Mouse (Mus musculus): Measurements from ENCODE around the gene Glb1l. TPM values are rescaled to one million over a fixed set of nuclear protein-coding genes. Genes with fewer than 3 reads are reported as not detected.
"Not testable (repeated sequence)": the region's sequence is repeated elsewhere in the genome, so short reads cannot be mapped to it uniquely, and the experiment has no call there.

Glb1l gene
- polyA plus RNA-seq, 1 experiment, result 15.4 TPM

DNA sequence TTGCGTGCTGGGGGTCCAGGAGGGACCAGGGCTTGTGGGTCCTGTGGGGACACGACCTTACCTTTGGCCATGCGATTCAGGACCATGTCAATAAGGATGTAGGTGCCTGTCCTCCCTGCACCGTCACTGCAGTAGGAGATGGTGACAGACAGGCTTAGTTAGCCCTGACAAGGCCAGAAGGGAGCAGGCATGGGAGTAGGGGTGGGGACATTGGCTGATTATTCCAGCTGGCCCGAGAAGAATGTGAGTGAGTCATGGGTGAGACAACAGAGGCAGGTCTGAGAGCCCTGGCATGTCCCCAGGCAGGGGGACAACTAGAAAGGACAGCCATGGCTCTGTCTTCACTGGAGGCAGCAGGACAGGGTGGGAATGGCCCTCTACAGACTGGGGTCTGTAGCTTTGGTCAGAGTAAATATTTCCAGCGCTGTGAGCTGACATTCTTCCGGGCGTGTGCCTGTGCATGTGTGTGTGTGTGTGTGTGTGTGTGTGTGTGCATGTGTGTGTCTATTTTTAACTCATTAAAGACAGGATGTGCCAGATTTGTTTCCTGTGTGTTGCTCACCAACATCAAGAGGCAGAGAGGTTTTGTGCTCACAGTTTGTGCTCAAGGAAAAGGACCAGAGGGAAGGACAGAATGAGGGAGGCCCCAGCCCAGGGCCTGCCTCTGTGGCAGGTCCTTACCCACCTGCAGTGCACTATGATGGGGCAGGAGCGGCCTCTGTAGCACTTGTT is 37.6 kb upstream of the Glb1l start:
- H3K4me3 ChIP-seq (replicated peaks; ENCODE audit: extremely low read depth, low read depth, low read length), result no peak overlapping the region
- 38% methylated on average over 9 of the region's 9 CpGs for WGBS
- TF ChIP-seq CTCF (IDR thresholded peaks at IDR 0.05; ENCODE audit: insufficient read depth, low read length), result no peak
- no peak for TF ChIP-seq POLR2A (IDR thresholded peaks at IDR 0.05; ENCODE audit: borderline replicate concordance, extremely low read depth, low read depth, low read length)
- peak; percentile 37 for DNase-seq
- H3K4me1 ChIP-seq (ENCODE audit: control insufficient read depth, insufficient read depth, low read length), result peaks cover 10% of the 10 kb centered on the region; the same call in 1 of the 2 replicates

DNA sequence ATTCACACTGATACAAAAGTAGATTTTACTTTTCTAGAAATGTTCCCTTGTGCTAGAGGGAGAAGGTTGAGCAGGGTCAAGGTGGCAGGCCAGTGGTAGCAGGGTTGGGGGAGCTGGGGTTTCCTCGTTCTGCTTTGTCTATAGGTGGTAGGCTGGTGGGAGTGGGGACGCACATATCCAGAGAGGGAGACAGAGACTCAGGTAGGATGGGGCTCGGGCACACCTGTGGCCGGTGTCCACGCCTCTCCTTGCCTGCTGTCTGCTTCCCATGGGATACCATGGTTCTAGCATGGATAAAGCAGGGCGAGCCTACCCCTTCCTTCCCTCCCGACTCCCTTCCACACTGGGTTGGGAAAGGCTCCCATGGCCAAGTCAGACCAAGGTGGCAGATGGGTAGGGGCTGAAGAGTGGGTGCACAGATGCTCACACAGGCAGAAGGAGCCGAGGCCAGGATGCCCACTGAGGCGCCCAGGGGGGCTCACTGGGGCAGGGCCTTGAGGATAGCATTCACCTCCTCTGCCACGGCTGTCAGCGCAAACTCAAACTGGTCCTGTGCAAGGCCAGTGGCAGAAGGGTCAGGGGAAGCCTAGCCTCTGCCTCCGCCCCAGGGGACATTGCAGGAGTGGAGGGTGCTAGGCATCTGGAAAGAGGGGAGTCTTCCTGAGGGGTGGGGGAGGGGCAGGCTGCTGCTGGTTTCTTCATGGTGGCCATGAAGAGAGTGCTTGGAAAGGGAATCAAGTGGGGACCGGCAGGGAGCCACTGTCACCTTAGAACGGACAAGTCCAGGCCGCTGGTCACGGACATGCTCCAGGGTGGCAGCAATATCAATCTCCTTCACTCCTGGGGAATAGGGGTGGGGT is 36.7 kb upstream of the Glb1l start:
- DNase-seq, result no peak
- WGBS, result 83% methylated on average over 16 of the region's 16 CpGs
- Histone ChIP-seq H3K4me1 (ENCODE audit: control insufficient read depth, insufficient read depth, low read length) (peaks cover 10% of the 10 kb centered on the region; the same call in 1 of the 2 replicates), H3K4me3 (replicated peaks; ENCODE audit: extremely low read depth, low read depth, low read length) (no peak overlapping the region)
- TF ChIP-seq CTCF (IDR thresholded peaks at IDR 0.05; ENCODE audit: insufficient read depth, low read length), result no peak
- TF ChIP-seq POLR2A (IDR thresholded peaks at IDR 0.05; ENCODE audit: borderline replicate concordance, extremely low read depth, low read depth, low read length), result no peak

DNA sequence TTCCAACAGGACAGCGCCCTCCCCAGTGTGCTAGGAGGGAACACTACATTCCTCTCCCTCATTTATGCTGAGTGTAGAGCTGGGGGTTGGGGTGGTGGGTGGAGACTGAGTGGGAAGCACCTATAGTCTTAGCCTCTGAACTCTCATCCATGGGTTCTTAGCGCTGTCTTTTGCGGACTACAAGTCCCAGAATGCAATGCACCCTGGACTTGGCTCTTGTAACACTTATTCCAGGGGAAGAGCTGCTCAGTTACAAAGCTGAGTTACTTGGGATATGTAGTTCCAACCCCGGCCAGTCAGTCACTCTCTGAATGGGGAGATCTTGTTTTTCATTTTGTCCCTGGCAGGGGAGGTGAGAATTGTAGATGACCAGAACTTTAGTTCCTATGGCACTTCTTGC is 34.2 kb upstream of the Glb1l start:
- Histone ChIP-seq H3K4me1 (ENCODE audit: control insufficient read depth, insufficient read depth, low read length) (peaks cover 7% of the 10 kb centered on the region; the same call in 1 of the 2 replicates), H3K4me3 (replicated peaks; ENCODE audit: extremely low read depth, low read depth, low read length) (no peak overlapping the region)
- TF ChIP-seq POLR2A (IDR thresholded peaks at IDR 0.05; ENCODE audit: borderline replicate concordance, extremely low read depth, low read depth, low read length), result no peak
- no peak for TF ChIP-seq CTCF (IDR thresholded peaks at IDR 0.05; ENCODE audit: insufficient read depth, low read length)
- no peak for DNase-seq
- WGBS, result 35% methylated on average over 4 of the region's 4 CpGs

DNA sequence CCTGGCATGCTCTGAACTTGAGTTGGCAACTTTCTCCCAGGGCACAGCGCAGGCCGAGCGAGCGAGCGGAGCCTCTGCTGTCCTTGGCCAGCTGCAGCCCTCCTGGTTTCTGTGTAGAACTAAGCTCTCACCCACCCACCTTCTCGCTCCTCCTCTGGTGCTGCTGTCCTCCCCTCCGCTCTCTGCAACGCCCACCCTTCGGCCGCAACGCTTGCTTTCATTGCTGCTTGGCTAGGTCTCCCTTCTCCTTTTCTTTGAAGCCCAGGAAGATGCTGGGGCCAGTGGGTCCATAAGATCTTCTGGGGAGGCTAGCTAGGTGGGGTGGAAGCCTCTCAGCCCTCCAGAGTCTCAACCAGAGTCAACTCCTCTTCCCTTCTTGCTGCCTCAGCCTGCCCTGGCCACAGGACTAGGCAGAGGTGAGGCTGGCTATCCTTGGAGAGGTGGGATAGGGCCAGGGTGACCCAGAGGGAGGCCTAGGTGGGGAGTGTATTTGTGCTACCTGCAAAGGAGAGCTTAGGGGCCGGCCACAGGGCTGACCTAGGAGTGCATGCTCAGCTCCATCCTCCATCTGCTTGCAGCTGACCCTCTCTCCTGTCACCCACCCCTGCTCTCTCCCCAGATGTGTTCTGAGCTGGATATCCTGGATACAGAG is 33.7 kb upstream of the Glb1l start:
- DNase-seq, result no peak
- 93% methylated on average over 12 of the region's 12 CpGs for WGBS
- TF ChIP-seq POLR2A (IDR thresholded peaks at IDR 0.05; ENCODE audit: borderline replicate concordance, extremely low read depth, low read depth, low read length) (no peak), CTCF (IDR thresholded peaks at IDR 0.05; ENCODE audit: insufficient read depth, low read length) (no peak)

DNA sequence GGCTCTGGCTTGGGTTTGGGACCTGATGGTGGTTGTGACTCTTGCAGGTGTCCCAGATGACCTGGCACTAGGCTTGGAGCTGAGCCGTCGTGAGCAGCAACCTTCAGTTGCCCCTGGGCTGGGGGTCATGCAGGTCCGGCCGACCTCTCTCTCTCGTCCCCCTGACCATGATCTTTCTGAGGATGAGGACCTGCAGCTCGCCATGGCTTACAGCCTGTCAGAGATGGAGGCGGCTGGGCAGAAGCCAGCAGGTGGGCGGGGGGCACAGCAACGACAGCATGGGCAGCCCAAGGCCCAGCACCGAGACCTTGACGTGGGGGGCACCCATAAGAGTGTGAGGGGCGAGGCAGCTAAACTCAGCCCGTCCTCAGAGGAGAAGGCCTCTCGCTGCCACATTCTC is 32.8 kb upstream of the Glb1l start:
- DNase-seq, result no peak
- no peak for TF ChIP-seq POLR2A (IDR thresholded peaks at IDR 0.05; ENCODE audit: borderline replicate concordance, extremely low read depth, low read depth, low read length)
- TF ChIP-seq CTCF (IDR thresholded peaks at IDR 0.05; ENCODE audit: insufficient read depth, low read length), result no peak
- 91% methylated on average over 14 of the region's 14 CpGs for WGBS

More for the DNA sequence above, 33.7 kb upstream of the Glb1l start:
- Histone ChIP-seq H3K4me1 (ENCODE audit: control insufficient read depth, insufficient read depth, low read length) (peaks cover 7% of the 10 kb centered on the region; the same call in 1 of the 2 replicates), H3K4me3 (replicated peaks; ENCODE audit: extremely low read depth, low read depth, low read length) (no peak overlapping the region)

DNA sequence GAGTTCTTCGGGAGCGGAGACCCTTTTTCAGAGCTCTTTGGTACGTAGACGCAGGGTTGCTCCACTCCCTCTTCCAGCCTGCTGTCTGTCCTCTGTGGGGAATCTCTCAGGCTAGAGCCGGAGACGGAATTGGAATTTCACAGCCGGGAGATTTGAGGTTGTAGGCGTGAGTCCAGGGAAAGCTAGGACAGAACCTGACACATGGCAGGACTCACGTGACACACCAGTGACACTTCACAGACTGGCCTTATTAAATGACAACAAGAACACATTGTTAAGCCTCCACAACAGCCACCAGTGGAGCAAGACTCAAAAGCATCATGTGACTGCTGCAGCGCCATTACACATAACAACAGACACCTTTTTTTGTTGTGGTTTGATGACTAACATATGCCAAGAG is 29.0 kb upstream of the Glb1l start:
- no peak overlapping the region for H3K4me3 ChIP-seq (replicated peaks; ENCODE audit: extremely low read depth, low read depth, low read length)
- TF ChIP-seq CTCF (IDR thresholded peaks at IDR 0.05; ENCODE audit: insufficient read depth, low read length) (no peak), POLR2A (IDR thresholded peaks at IDR 0.05; ENCODE audit: borderline replicate concordance, extremely low read depth, low read depth, low read length) (no peak)
- 86% methylated on average over 10 of the region's 10 CpGs for WGBS
- no peak for DNase-seq
- peaks cover 3% of the 10 kb centered on the region; the same call in 1 of the 2 replicates for H3K4me1 ChIP-seq (ENCODE audit: control insufficient read depth, insufficient read depth, low read length)

More for the DNA sequence above, 32.8 kb upstream of the Glb1l start:
- H3K4me3 ChIP-seq (replicated peaks; ENCODE audit: extremely low read depth, low read depth, low read length), result no peak overlapping the region
- peaks cover 5% of the 10 kb centered on the region; the same call in 1 of the 2 replicates for H3K4me1 ChIP-seq (ENCODE audit: control insufficient read depth, insufficient read depth, low read length)

DNA sequence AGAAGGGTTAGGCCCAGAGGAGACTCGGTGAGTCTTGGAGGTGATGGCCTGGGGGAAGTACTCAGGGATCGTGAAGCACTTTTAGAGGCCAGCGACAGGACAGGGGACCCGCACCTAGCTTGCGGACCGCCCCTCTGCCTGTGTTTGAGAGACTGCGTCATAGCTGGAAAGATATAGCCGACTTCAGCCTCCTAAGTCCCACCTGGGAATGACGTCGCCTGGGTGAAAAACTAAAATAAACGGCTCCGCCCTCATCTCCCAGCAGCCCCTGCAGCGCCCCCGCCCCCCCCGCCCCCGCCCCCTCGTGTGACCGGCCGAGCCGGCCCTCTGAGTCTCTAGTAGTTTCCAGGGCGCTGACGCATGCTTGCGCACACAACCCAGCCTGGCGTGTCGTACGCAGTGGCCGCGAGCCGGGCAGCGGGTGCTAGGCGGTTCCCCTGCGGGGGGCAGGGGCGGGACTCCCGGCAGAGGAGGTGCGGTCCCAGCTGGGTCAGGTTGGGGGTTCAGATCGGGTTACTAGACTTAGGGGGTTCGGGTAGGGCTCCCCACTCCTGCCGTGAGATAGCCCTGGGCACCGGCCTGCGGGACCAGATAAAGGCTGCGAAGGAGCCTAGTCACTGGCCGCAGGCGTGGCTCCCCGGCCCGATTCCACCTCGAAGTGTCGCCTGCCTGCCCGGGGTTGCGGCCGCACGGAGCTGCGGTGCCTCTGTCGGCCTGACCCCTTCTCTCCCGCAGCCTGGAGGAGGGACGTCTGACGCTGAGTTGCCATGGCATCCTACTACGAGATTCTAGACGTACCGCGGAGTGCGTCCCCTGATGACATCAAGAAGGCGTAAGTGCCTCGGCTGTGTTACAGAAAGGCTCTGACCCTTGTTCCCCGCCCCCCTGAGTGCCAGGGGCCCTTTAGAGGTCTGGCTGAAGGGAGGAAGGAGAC is 25.8 kb upstream of the Glb1l start, which contains the start of gene Dnajb2:
Gene Dnajb2, plus strand, starts transcription at position 290 of the 934 bp plus-strand sequence.
- Histone ChIP-seq H3K4me1 (ENCODE audit: control insufficient read depth, insufficient read depth, low read length) (peaks cover 3% of the 10 kb centered on the region; the same call in 1 of the 2 replicates), H3K4me3 (replicated peaks; ENCODE audit: extremely low read depth, low read depth, low read length) (peak within 1 kb of the TSS; percentile 76)
- TF ChIP-seq POLR2A (IDR thresholded peaks at IDR 0.05; ENCODE audit: borderline replicate concordance, extremely low read depth, low read depth, low read length) (peak; percentile 86), CTCF (IDR thresholded peaks at IDR 0.05; ENCODE audit: insufficient read depth, low read length) (no peak)
- DNase-seq, result peak; percentile 88
- WGBS, result under 1% methylated on average over 64 of the region's 64 CpGs

DNA sequence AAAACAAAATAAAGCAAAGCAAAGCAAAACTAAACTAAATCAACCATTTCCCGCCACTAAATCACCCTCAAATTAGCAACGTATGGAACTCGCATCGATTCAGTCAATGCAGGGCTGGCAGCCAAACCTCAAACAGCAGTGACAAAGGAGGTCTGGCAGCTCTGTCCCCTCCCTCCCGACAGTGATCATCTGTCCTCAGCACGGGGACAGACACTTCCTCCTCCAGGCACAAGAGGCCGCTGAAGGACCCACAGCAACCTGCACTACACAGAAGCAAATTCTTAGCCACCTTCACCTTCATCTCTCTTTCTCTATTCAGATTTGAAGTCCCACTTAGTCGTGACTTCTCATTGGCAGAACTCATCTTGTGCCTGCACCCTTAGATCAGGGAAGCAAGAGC is 24.0 kb upstream of the Glb1l start:
- Histone ChIP-seq H3K4me3 (replicated peaks; ENCODE audit: extremely low read depth, low read depth, low read length) (no peak overlapping the region), H3K4me1 (ENCODE audit: control insufficient read depth, insufficient read depth, low read length) (peaks cover 3% of the 10 kb centered on the region; the same call in 1 of the 2 replicates)
- peak; percentile 59 for DNase-seq
- TF ChIP-seq CTCF (IDR thresholded peaks at IDR 0.05; ENCODE audit: insufficient read depth, low read length) (peak; percentile 81), POLR2A (IDR thresholded peaks at IDR 0.05; ENCODE audit: borderline replicate concordance, extremely low read depth, low read depth, low read length) (no peak)
- 2% methylated on average over 8 of the region's 8 CpGs for WGBS

DNA sequence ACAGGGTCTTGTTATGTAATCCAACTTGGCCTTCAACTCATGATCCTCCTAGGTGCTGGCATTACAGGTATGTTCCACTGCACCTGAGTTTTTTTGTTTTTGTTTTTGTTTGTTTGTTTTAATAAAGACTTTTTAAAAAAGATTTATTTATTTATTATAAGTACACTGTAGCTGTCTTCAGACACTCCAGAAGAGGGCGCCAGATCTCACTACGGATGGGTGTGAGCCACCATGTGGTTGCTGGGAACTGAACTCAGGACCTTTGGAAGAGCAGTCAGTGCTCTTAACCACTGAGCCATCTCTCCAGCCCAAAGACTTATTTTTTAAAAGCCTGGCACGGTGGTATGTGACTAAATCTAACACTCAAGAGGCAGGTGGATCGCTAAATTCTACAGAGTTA is 21.9 kb upstream of the Glb1l start:
- H3K4me3 ChIP-seq (replicated peaks; ENCODE audit: extremely low read depth, low read depth, low read length); H3K4me1 ChIP-seq (ENCODE audit: control insufficient read depth, insufficient read depth, low read length); DNase-seq: not testable (repeated sequence)
- 67% methylated on average over 4 of the region's 4 CpGs for WGBS

Data from lung, adult 2 months (tissue).